Mouse (Mus musculus): ENCODE results near the gene C1qtnf2. TPM values are rescaled to one million over a fixed set of nuclear protein-coding genes. Genes with fewer than 3 reads are reported as not detected.

The C1qtnf2 gene
- polyA plus RNA-seq, 1 experiment, result not detected

DNA sequence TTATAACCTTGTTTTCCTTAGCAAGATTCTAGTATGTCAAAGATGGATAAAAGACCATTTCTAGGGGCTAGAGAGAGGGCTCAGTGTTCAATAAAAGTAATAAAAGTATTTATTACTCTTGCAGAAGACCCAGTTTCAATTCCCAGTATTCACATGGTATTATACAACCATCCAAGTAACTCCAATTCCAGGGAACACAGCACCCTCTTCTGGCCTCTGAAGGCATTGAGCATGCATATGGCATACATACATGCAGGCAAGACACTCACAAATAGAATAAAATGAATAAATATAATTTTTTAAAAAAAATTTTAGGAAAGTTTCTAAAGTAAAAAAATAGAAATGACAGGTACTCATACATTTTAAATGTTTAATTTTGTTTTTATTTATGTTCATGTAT lies 44.0 kb downstream of the C1qtnf2 start:
- TF ChIP-seq EP300 (IDR thresholded peaks at IDR 0.05; ENCODE audit: insufficient read depth, low read depth, low read length) (no peak), POLR2A (IDR thresholded peaks at IDR 0.05; ENCODE audit: insufficient read depth, low read length) (no peak), CTCF (IDR thresholded peaks at IDR 0.05; ENCODE audit: low read depth, low read length) (no peak)
- Histone ChIP-seq H3K9ac (ENCODE audit: low read depth, poor library complexity, severe bottlenecking) (no peak overlapping the region), H3K9me3 (replicated peaks; ENCODE audit: control insufficient read depth, insufficient read depth, low read length, poor library complexity, severe bottlenecking) (no peaks in the 10 kb centered on the region), H3K4me3 (ENCODE audit: low read depth, low read length) (no peak overlapping the region), H3K27me3 (ENCODE audit: control insufficient read depth, insufficient read depth, low read length, poor library complexity, severe bottlenecking) (no peaks in the 10 kb centered on the region), H3K36me3 (ENCODE audit: control insufficient read depth, insufficient read depth, low read length, poor library complexity, severe bottlenecking) (no peaks in the 10 kb centered on the region), H3K4me1 (ENCODE audit: control insufficient read depth, insufficient read depth, low read length) (no peaks in the 10 kb centered on the region), H3K27ac (ENCODE audit: insufficient read depth, low read length) (no peak overlapping the region)

DNA sequence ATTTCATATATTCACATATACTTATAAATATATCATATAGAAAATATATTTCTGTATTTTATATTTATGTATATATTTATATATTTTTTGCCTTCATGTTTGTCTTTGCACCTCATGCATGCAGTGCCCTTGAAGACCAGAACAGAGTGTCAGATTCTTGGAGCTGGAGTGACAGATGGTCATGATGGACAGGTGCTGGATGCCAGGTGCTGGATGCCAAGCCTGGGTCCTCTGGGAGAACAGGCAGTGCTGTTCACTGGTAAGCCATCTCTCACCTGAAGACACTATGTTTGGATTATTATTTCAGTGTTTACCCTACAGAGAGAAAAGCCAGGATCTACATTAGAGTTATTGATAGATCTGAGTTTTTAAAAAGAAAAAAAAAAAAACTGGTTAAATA lies 44.7 kb downstream of the C1qtnf2 start:
- Histone ChIP-seq H3K27ac (ENCODE audit: insufficient read depth, low read length) (no peak overlapping the region), H3K9me3 (replicated peaks; ENCODE audit: control insufficient read depth, insufficient read depth, low read length, poor library complexity, severe bottlenecking) (no peaks in the 10 kb centered on the region), H3K4me3 (ENCODE audit: low read depth, low read length) (no peak overlapping the region), H3K36me3 (ENCODE audit: control insufficient read depth, insufficient read depth, low read length, poor library complexity, severe bottlenecking) (no peaks in the 10 kb centered on the region), H3K4me1 (ENCODE audit: control insufficient read depth, insufficient read depth, low read length) (no peaks in the 10 kb centered on the region), H3K27me3 (ENCODE audit: control insufficient read depth, insufficient read depth, low read length, poor library complexity, severe bottlenecking) (no peaks in the 10 kb centered on the region), H3K9ac (ENCODE audit: low read depth, poor library complexity, severe bottlenecking) (no peak overlapping the region)
- TF ChIP-seq EP300 (IDR thresholded peaks at IDR 0.05; ENCODE audit: insufficient read depth, low read depth, low read length) (no peak), POLR2A (IDR thresholded peaks at IDR 0.05; ENCODE audit: insufficient read depth, low read length) (no peak), CTCF (IDR thresholded peaks at IDR 0.05; ENCODE audit: low read depth, low read length) (no peak)

DNA sequence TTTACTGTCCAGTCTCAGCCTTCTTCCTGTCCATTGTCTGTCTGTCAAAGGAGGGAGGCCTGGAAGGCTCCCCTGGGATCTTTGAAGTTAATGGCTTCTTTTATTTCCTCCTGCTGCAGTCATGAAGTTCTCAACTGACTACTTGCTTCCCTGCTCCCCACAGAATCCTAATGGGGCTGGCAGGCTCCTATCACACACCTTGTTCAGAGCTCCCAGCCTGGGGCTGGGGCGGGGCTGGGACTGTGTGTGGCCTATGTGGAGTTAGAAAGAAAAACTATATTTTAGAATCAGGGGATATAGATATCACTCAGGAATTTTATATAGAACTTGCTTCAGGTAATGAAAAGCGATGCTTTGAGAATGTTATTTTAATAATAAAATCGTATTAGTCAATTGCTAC lies 46.4 kb downstream of the C1qtnf2 start:
- H3K9ac ChIP-seq (ENCODE audit: low read depth, poor library complexity, severe bottlenecking), result no peak overlapping the region
- TF ChIP-seq CTCF (IDR thresholded peaks at IDR 0.05; ENCODE audit: low read depth, low read length) (no peak), EP300 (IDR thresholded peaks at IDR 0.05; ENCODE audit: insufficient read depth, low read depth, low read length) (no peak), POLR2A (IDR thresholded peaks at IDR 0.05; ENCODE audit: insufficient read depth, low read length) (no peak)
- no peaks in the 10 kb centered on the region for H3K9me3 ChIP-seq (replicated peaks; ENCODE audit: control insufficient read depth, insufficient read depth, low read length, poor library complexity, severe bottlenecking)

DNA sequence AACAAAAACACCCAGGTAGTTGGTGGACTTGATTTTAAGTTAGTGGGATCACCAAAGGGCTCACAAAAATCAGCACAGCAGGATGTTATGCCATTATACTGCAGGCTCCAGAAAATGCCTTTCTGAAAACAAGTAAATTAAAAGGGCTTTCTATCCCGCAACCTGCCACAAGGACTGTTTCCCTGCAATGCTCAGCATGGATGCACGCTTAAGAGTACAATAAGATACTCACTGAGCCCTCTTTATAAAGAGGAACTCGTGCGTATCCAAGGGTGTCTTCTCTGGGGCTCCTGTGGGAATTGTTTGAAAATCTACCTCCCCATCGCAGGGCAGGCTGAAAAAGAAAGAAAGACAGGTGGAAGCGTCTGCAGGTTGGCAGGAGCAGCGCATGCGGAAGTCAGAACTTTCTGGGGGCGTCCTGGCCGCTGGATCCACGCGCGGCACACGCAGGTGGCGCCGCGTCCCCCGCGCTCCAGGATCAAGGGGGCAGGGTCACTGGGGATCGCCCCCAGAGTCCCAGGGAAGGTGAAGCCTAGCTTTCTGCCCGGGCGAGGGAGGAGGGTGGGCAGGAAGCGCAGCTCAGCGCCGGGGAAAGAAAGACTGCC lies 54.1 kb downstream of the C1qtnf2 start:
- Histone ChIP-seq H3K27ac (ENCODE audit: insufficient read depth, low read length) (no peak overlapping the region), H3K36me3 (ENCODE audit: control insufficient read depth, insufficient read depth, low read length, poor library complexity, severe bottlenecking) (no peaks in the 10 kb centered on the region), H3K4me3 (ENCODE audit: low read depth, low read length) (peak overlapping the region; percentile 64), H3K9me3 (replicated peaks; ENCODE audit: control insufficient read depth, insufficient read depth, low read length, poor library complexity, severe bottlenecking) (no peaks in the 10 kb centered on the region), H3K27me3 (ENCODE audit: control insufficient read depth, insufficient read depth, low read length, poor library complexity, severe bottlenecking) (no peaks in the 10 kb centered on the region; the same call in 1 of the 2 replicates), H3K4me1 (ENCODE audit: control insufficient read depth, insufficient read depth, low read length) (no peaks in the 10 kb centered on the region), H3K9ac (ENCODE audit: low read depth, poor library complexity, severe bottlenecking) (peak overlapping the region; percentile 72)
- TF ChIP-seq CTCF (IDR thresholded peaks at IDR 0.05; ENCODE audit: low read depth, low read length), result no peak
- TF ChIP-seq EP300 (IDR thresholded peaks at IDR 0.05; ENCODE audit: insufficient read depth, low read depth, low read length), result no peak
- no peak for TF ChIP-seq POLR2A (IDR thresholded peaks at IDR 0.05; ENCODE audit: insufficient read depth, low read length)

More for the DNA sequence above, 46.4 kb downstream of the C1qtnf2 start:
- Histone ChIP-seq H3K4me1 (ENCODE audit: control insufficient read depth, insufficient read depth, low read length) (no peaks in the 10 kb centered on the region), H3K27ac (ENCODE audit: insufficient read depth, low read length) (no peak overlapping the region), H3K36me3 (ENCODE audit: control insufficient read depth, insufficient read depth, low read length, poor library complexity, severe bottlenecking) (no peaks in the 10 kb centered on the region), H3K4me3 (ENCODE audit: low read depth, low read length) (no peak overlapping the region), H3K27me3 (ENCODE audit: control insufficient read depth, insufficient read depth, low read length, poor library complexity, severe bottlenecking) (no peaks in the 10 kb centered on the region)

DNA sequence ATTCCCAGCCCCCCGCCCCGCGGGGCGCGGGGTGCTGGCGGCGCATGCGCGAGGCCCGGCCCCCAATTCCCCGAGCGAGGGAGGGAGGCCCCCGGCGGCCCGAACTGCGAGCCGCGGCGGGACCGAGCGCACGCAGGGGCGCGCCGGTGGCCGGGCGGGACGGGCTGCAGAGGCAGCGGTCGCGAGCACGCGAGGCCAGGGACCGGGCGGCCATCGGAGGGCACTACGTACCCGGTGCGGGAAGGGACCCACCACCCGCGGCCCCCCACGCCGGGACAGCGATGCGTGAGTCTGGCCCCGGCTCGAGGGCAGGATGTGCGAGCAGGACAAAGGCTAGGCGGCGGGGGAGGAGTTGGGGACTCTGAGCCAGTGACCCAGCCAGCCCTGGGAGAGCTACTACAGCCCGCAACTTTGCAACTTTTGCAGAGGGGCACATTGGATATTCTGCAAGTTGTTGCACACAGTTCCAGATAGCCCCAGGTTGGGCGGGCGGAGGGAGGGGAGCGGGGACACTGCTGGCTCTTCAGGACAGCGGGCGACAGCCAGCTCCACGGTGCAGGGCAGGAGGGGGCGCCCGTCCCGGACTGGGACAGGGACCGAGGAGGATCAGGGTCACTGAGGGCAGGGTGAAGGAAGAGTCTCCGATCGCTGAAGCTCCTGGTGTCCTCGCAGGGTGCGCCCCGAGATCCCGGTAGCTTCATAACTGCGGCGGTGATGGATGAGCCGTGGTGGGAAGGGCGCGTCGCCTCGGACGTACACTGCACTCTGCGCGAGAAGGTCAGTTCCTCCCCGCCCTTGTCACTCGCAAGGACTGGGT lies 54.8 kb downstream of the C1qtnf2 start, which contains the start of gene Ccnjl:
TSS of gene Ccnjl (plus strand) at position 102 of the 817 bp plus-strand sequence.
- TF ChIP-seq CTCF (IDR thresholded peaks at IDR 0.05; ENCODE audit: low read depth, low read length) (peak; percentile 27), EP300 (IDR thresholded peaks at IDR 0.05; ENCODE audit: insufficient read depth, low read depth, low read length) (no peak)
- no peak within 1 kb of the TSS for H3K27ac ChIP-seq (ENCODE audit: insufficient read depth, low read length)
- no peaks in the 10 kb centered on the region for H3K4me1 ChIP-seq (ENCODE audit: control insufficient read depth, insufficient read depth, low read length)
- peak within 1 kb of the TSS; percentile 72 for H3K9ac ChIP-seq (ENCODE audit: low read depth, poor library complexity, severe bottlenecking)
- H3K36me3 ChIP-seq (ENCODE audit: control insufficient read depth, insufficient read depth, low read length, poor library complexity, severe bottlenecking), result no peaks in the 10 kb centered on the region
- H3K9me3 ChIP-seq (replicated peaks; ENCODE audit: control insufficient read depth, insufficient read depth, low read length, poor library complexity, severe bottlenecking), result no peaks in the 10 kb centered on the region
- peak within 1 kb of the TSS; percentile 64 for H3K4me3 ChIP-seq (ENCODE audit: low read depth, low read length)
- no peaks in the 10 kb centered on the region; the same call in 1 of the 2 replicates for H3K27me3 ChIP-seq (ENCODE audit: control insufficient read depth, insufficient read depth, low read length, poor library complexity, severe bottlenecking)

DNA sequence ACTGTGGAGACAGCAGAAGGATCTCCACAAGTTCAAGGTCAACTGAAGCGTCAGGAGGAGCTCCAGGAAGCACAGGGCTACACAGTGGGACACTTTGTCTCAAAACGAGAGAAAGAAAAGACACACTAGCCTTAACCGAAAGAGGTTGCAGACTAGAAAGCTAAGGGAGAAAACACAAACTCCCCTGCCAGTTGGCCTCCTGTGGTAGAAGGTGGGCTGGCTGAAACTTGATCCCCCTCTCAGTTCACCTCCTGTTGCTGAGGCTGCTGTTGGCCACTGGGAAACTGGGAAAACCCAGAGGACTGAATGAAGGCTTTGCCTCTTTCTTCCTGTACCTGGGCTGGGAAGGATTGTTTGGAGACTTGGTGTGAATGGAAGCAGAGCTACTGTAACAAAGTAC lies 56.0 kb downstream of the C1qtnf2 start:
- Histone ChIP-seq H3K9ac (ENCODE audit: low read depth, poor library complexity, severe bottlenecking) (no peak overlapping the region), H3K36me3 (ENCODE audit: control insufficient read depth, insufficient read depth, low read length, poor library complexity, severe bottlenecking) (no peaks in the 10 kb centered on the region), H3K4me1 (ENCODE audit: control insufficient read depth, insufficient read depth, low read length) (no peaks in the 10 kb centered on the region), H3K27ac (ENCODE audit: insufficient read depth, low read length) (peak overlapping the region; percentile 68), H3K27me3 (ENCODE audit: control insufficient read depth, insufficient read depth, low read length, poor library complexity, severe bottlenecking) (no peaks in the 10 kb centered on the region; the same call in 1 of the 2 replicates), H3K9me3 (replicated peaks; ENCODE audit: control insufficient read depth, insufficient read depth, low read length, poor library complexity, severe bottlenecking) (no peaks in the 10 kb centered on the region), H3K4me3 (ENCODE audit: low read depth, low read length) (no peak overlapping the region)
- 0 out of 2 replicates have a peak, but pooled peaks have one; percentile 23 for TF ChIP-seq EP300 (IDR thresholded peaks at IDR 0.05; ENCODE audit: insufficient read depth, low read depth, low read length)
- no peak for TF ChIP-seq CTCF (IDR thresholded peaks at IDR 0.05; ENCODE audit: low read depth, low read length)

All from ES-Bruce4 (cell line).